Mouse (Mus musculus) brain, embryonic 14.5 days (tissue): ENCODE measurements around the gene Pdss2. TPM values are rescaled to one million over a fixed set of nuclear protein-coding genes. Genes with fewer than 3 reads are reported as not detected.
A peak's percentile ranks its signal among the peaks of the same experiment; 100 is the strongest.

ENCODE experiments used
- DNase-seq: peaks from one replicate; pipeline ENCODE4 v3.0.0-alpha.2; 2011; ENCODE audit warnings: low read depth
- CTCF ChIP-seq: fragments of 200-500 bp; IDR thresholded peaks from 2 replicates; pipeline ENCODE4 v1.5.1; 2012; ENCODE audit warnings: inconsistent platforms, mild to moderate bottlenecking, moderate library complexity, borderline replicate concordance; ENCODE audit not compliant: insufficient read depth, insufficient read length; ENCODE audit errors: extremely low read depth
- POLR2A ChIP-seq: fragments of 200-500 bp; IDR thresholded peaks from 2 replicates; pipeline ENCODE4 v1.6.1; 2012; ENCODE audit warnings: mild to moderate bottlenecking, inconsistent platforms, borderline replicate concordance; ENCODE audit not compliant: poor library complexity, insufficient read depth, insufficient read length, severe bottlenecking; ENCODE audit errors: extremely low read depth
- polyA plus RNA-seq: library from polyadenylated mRNA; depleted of rRNA; stranded (reverse); fragments of >200 nt; gene quantifications from 2 replicates; pipeline ENCODE4 v1.2.3, GENCODE M21; 2012

Gene Pdss2
- polyA plus RNA-seq, 1 experiment: 12.6 TPM

DNA sequence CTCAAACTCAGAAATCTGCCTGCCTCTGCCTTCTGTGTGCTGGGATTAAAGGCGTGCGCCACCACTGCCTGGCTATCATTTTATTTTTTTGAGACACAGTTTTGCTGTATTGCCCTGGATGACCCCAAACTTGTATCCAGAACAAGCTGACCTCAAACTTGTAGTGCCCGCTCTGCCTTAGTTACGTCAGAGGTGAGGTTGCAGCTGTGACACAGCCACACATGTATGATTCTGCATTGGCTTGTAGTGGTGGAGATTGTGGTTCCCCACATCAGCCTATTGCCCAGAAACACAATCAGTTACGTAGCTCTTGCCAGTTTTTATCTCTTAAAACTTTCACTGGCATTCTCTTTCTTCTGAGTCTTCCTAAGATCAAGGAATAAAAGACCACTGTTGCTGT, 108.5 kb downstream of the Pdss2 start:
- TF ChIP-seq POLR2A: no peak
- TF ChIP-seq CTCF: no peak
- no peak for DNase-seq

DNA sequence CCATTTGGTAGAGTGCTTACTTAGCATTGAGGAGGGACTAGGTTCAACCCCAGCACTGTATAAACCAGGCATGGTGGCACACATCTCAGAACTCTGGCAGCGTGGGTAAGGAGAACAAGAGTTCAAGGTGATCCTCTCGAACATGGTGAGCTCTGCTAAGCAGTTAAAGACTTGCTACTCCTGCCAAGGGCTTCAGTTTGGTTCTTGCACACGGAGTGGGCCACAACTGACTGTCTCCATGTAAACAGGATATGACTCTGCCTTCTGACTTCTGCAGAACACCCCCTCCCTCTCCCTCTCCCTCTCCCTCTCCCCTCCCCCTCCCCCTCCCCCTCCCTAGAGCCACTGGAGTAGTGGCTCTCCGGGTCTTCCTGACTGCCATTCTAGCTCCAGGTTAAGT, 109.4 kb downstream of the Pdss2 start:
- DNase-seq: no peak
- TF ChIP-seq CTCF (no peak), POLR2A (no peak)

DNA sequence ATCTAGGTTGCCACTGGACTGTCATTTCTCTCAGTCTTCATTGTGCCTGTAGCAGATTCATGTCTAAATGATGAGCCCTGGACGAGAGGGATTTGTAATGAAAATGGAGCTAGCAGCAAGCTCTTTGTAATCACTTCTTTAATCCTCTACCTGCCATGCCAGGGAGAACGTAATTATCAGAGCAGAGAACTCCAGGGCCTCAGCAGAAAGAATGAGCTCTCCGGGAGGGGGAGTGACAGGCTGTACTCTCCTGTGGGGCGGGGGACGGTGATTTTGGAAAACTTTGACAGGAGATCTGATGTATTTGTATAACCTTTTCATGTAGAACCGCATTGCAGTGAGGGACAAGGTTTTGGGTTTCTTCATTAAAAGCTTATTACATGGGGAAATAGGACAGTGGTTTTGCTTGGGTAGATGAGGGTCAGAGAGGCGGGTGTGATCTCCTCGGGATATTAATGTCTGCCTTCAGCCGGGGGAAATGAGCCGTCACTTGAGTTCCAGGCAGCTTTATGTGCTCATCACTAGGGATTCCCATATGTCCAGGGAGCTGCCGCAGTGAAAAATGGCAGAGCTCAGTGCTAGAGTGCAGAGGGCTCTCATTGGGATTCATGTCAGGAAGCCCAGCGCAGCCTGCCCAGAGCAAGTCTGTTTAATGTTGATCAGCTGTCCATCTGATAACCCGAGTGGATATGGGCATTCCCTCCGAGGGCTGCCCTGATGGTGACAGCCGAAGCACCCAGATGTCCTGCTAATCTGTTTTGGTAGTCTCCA, 110.8 kb downstream of the Pdss2 start:
- TF ChIP-seq CTCF (no peak), POLR2A (no peak)
- DNase-seq: peak; percentile 82

DNA sequence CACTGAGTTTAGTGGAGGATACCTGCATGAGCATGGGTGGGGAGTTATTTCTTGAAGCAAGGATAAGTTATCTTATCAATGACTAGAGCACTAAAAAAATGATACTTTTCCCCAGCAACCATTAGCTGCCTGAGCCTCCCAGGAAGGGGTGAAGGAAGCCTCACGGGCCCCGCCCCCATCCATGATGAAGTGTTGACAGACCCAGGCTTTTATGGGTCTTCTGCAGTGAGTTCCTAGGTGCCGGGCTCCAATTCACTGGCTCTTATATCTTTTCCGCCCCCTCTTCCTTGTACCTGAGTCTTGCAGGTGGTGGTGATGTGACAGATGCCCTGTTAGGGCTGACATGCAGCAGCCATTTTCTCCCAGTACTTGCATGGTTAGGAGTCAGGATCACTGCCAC, 114.6 kb downstream of the Pdss2 start:
- no peak for TF ChIP-seq POLR2A
- TF ChIP-seq CTCF: no peak
- DNase-seq: no peak

DNA sequence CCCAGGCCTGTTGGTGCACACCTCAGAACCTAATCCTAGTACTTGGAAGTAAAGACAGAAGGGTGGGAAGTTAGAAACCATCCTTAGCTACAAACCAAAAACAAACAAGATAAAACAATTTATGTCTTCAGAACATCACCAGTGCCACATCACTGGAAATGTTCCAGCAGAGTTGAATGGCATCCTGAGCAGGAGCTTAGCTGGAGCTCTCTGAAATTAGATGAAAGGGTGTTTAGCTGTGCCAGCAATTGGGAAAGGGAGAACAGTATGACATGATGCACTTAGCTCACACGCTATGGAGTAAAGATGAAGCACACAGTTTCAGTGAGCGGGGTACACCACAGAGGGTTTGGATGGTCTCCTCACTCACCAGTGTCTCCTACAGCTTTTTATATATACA, 115.8 kb downstream of the Pdss2 start:
- no peak for DNase-seq
- TF ChIP-seq CTCF (no peak), POLR2A (no peak)

DNA sequence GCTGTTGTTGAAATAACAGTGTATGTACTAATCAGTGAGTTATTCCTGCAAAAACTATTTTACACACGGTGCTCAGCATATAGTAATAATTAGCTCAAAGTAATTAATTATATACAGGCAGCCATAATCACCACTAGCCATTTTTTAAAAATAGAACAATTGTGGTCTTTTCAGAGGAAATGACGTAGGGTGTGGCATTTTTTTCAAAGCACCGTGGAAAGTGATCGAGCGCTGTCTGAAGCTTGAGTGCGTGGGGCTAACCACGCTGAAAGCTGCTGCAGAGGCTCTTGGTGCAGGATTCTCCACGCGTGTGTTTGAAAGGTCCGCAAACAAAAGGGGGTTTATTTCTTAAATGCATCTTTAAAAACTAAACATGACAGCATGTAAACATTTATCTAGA, 118.5 kb downstream of the Pdss2 start:
- no peak for DNase-seq
- TF ChIP-seq CTCF (no peak), POLR2A (no peak)

DNA sequence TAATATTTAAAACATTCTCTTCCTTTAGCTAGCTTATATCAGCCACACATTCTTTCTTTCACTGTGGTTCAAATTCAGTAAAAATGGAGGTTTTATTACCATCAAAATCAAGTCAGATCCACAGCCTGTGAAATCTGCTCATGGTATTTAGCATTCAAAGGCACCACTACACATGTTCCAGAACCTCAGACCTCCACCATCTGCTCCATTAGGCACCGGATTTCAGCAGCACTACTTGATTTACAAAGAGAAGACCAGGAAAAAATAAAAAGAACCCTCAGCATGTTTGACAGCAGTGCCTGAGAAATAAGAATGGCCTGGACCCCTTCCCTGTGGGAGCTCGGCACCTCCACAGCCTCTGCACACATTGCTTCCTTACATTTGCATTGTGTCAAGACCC, 128.4 kb downstream of the Pdss2 start:
- peak; percentile 75 for DNase-seq
- TF ChIP-seq CTCF (no peak), POLR2A (no peak)

DNA sequence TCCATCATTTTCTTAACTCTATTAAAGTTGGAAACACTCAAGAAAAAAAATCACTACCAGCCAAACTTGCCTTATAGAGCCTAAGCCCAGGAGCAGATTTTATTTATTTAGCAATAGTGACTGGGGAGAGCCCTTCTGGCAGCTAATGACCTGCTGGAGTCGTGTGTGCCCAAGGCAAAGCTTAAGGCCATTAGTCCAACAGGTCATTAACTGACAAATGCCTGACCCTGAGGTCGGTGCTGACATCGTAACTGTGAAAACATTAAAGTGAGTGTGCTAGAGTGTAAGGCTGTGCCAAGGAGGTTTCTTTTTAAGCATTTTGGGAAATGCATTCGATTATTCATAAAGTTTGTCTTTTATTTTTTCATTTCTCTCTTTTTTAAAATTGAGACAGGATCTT, 136.6 kb downstream of the Pdss2 start:
- no peak for DNase-seq
- TF ChIP-seq CTCF: no peak
- no peak for TF ChIP-seq POLR2A

DNA sequence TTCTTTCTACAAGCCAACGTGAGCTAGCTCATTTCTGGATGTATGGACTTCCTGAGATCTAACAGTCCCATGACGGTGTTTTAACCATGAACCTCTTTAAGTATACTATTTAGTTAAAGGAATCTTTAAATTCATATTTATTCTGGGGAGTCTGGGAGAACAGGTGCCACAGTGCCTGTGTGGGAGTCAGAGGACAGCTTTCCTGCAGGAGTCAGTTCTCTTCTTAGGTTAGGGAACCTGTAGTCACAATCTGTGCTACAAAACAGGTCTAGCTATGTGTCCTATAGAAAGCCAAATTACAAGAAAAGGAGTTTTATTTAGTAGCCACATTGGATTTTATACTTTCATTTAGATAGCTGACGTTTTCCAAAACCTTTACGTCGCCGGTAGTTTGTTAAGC, 141.7 kb downstream of the Pdss2 start:
- TF ChIP-seq POLR2A (no peak), CTCF (no peak)

DNA sequence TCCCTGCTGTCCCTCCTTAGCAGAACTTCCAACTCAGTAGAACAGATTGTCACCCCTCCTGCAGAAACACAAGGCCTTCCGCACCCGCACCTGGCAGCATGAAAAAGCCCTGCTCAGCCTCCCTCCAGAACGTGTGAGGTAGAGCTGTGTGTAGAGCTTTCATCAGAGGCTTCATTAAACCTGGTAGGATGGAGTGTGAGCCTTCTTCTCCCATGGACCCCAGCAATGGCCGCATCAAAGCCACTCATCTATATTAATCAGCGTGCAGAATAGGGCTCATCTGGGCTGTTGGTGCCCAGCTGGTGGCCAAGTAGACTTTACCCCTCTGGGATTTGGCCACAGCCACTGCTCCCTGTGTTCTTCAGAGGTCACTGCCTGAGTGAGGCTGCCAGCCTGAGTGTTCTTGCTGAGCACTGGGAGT, 142.2 kb downstream of the Pdss2 start:
- TF ChIP-seq POLR2A (no peak), CTCF (no peak)
- no peak for DNase-seq

More for the DNA sequence above, 141.7 kb downstream of the Pdss2 start:
- DNase-seq: no peak

DNA sequence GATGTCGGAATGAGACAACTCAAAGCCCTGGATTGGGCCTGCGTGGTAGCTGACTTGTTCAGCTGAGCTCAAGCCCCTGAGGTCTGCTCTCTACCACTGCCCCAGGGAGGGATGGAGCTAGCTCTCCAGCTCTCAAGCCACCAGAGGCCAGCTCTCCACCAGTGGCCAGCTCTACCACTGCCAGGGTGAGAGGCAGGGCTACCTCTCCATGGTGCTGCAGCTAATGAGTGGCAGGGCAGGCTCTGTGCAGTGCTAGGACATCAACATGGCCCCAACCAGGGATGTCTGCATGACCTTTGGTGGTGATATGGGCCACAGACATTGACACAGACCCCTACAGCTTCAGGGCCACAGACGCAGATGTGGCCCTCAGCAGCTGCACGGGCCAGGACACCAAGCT, 144.6 kb downstream of the Pdss2 start:
- TF ChIP-seq CTCF: no peak
- TF ChIP-seq POLR2A: no peak
- no peak for DNase-seq

DNA sequence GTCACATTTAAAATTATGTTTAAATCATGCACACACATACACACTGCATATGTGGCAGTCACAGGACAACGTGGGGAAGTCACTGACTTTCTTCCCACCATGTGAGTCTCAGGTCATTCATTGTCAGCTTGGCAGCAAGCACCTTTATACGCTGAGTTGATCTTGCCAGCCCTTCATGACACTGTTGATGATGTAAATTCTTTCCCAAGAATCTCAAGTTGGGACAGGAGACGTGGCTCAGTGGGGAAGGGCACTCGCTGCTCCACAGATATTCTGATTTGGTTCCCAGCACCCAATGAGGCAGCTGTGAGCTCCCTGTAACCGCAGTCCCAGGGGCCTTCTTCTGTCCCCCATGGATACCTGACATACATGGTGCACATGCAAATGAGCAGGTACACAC, 147.3 kb downstream of the Pdss2 start:
- no peak for DNase-seq
- TF ChIP-seq CTCF (no peak), POLR2A (no peak)
